Mouse (Mus musculus): ENCODE data around the gene Gstm5. TPM values are rescaled to one million over a fixed set of nuclear protein-coding genes. Genes with fewer than 3 reads are reported as not detected.
"Not testable (repeated sequence)": the region's sequence is repeated elsewhere in the genome, so short reads cannot be mapped to it uniquely, and the experiment has no call there.

Gene Gstm5
- polyA plus RNA-seq, 1 experiment = 25.4 TPM

DNA sequence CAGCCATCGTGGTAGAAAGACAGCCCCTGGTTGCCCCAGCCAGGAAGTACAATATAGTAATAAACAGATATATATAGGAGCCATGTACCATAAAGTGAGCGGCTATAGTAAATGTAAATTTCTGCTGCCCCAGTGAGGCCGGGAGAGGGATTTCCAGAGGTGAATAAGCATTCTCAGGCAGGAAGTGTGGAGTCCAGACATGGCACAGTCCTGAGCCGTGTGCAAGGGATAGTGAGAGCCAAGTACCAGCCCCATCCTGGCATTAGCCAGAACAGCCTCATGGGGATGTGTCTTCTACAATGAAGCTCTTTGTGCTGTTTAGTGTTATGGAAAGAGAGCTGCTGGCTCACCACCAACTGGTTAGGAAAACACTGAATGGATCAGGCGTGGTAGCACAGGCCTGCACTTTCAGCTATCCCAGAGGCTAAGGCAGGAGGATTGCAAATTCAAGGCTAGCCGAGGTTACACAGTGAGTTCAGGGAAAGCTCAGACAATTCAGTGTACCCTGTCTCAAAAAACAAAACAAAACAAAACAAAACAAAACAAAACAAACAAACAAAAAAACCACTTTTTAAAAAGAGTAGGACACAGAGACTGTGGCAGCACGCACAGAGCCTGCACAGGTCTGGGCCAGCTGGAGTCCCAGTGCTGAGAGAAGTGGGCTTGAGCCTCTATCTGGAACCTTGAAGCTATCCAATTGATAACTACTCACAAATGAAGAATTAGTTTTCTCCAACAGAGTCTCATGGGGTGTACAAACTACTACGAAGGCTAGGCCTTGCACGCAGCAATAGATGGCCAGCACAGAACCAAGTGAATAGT lies 7.7 kb upstream of the Gstm5 start:
- no peaks in the 10 kb centered on the region for H3K36me3 ChIP-seq (ENCODE audit: control insufficient read depth, insufficient read depth)
- peaks cover 9% of the 10 kb centered on the region for H3K27me3 ChIP-seq (ENCODE audit: control insufficient read depth, insufficient read depth, insufficient read length)
- H3K4me2 ChIP-seq (ENCODE audit: low read depth) = no peak overlapping the region
- no peak for TF ChIP-seq MAX (IDR thresholded peaks at IDR 0.05; ENCODE audit: low read depth)
- TF ChIP-seq USF1 (IDR thresholded peaks at IDR 0.05; ENCODE audit: low read depth) = no peak
- no peak for TF ChIP-seq CEBPB (IDR thresholded peaks at IDR 0.05; ENCODE audit: insufficient read depth, poor library complexity, severe bottlenecking)
- H3K79me2 ChIP-seq (ENCODE audit: control insufficient read depth, insufficient read depth) = no peaks in the 10 kb centered on the region
- no peak overlapping the region for H3K4me3 ChIP-seq
- H3ac ChIP-seq (ENCODE audit: control insufficient read depth, insufficient read length) = no peak overlapping the region

DNA sequence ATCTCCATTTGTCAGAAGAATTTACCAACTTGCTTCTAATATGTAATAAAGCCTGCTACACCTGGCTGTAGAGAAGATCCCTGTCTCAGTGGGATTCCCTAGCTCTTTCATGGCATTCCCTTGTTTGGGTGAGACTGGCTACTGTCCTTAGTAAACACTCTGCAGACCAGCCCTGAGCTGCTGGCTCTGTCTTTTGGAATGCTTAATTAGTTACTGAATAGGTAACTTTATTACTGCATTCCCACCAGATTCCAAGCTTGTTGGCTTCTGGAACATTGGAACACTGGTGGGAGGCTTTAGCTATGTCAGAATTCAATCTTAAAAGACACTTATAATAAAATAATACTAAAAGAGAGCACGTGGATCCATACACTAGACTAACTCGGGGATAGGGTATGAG lies 6.4 kb upstream of the Gstm5 start:
- H3K36me3 ChIP-seq (ENCODE audit: control insufficient read depth, insufficient read depth); H3ac ChIP-seq (ENCODE audit: control insufficient read depth, insufficient read length); H3K4me3 ChIP-seq; H3K27me3 ChIP-seq (ENCODE audit: control insufficient read depth, insufficient read depth, insufficient read length); H3K79me2 ChIP-seq (ENCODE audit: control insufficient read depth, insufficient read depth); H3K4me2 ChIP-seq (ENCODE audit: low read depth): not testable (repeated sequence)

DNA sequence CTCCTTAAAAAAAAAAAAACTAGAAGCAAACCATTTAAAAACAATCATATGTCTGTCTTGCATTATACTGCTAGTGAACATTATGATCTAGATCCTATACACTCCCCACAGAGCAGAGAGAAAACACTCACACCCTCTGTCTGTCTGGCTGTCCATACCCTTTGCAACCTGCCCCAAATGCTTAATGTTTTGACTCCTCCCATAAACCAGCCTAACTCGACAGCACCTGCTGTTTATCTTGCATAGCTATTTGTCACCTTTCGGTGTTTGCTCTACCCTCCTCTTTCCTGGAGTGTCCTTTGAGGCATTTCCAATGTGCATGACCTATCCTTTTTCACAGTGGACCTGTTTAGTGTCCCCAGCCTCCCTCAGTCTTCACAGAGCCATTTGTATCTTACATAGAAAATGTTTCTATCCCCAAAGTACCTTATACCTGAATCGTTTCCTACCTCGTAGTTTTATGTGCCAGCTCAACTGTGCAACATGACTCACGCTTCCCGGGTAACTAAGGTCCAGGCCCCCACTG lies 364 bp upstream of the Gstm5 start:
- Histone ChIP-seq H3K36me3 (ENCODE audit: control insufficient read depth, insufficient read depth) (no peaks in the 10 kb centered on the region), H3K79me2 (ENCODE audit: control insufficient read depth, insufficient read depth) (no peaks in the 10 kb centered on the region), H3K27me3 (ENCODE audit: control insufficient read depth, insufficient read depth, insufficient read length) (no peaks in the 10 kb centered on the region), H3K4me2 (ENCODE audit: low read depth) (peak overlapping the region; percentile 86), H3ac (ENCODE audit: control insufficient read depth, insufficient read length) (no peak overlapping the region), H3K4me3 (peak overlapping the region; percentile 19)
- TF ChIP-seq POLR2A (IDR thresholded peaks at IDR 0.05; ENCODE audit: insufficient read length, low read depth) = no peak
- no peak for TF ChIP-seq TCF12 (IDR thresholded peaks at IDR 0.05; ENCODE audit: insufficient read depth, poor library complexity, severe bottlenecking)
- TF ChIP-seq SRF (IDR thresholded peaks at IDR 0.05; ENCODE audit: control insufficient read depth, insufficient read length, low read depth) = no peak
- no peak for TF ChIP-seq CEBPB (IDR thresholded peaks at IDR 0.05; ENCODE audit: insufficient read depth, poor library complexity, severe bottlenecking)
- TF ChIP-seq TCF3 (IDR thresholded peaks at IDR 0.05; ENCODE audit: insufficient read length, low read depth) = no peak
- TF ChIP-seq USF1 (IDR thresholded peaks at IDR 0.05; ENCODE audit: low read depth) = no peak
- TF ChIP-seq REST (IDR thresholded peaks at IDR 0.05; ENCODE audit: insufficient read depth, insufficient read length) = no peak
- no peak for TF ChIP-seq MYOD1 (IDR thresholded peaks at IDR 0.05; ENCODE audit: control insufficient read depth in 1 of 3, insufficient read length in 2 of 3, low read depth in 2 of 3)
- TF ChIP-seq MYOG (IDR thresholded peaks at IDR 0.05; ENCODE audit: control insufficient read depth in 1 of 3, insufficient read depth in 1 of 3, insufficient read length in 2 of 3, low read depth in 2 of 3) = no peak
- no peak for TF ChIP-seq MAX (IDR thresholded peaks at IDR 0.05; ENCODE audit: low read depth)
- no peak for TF ChIP-seq POLR2AphosphoS2 (IDR thresholded peaks at IDR 0.05; ENCODE audit: insufficient read length, low read depth)
- no peak for TF ChIP-seq E2F4 (IDR thresholded peaks at IDR 0.05; ENCODE audit: insufficient read depth)

- Histone ChIP-seq H3K79me2 (ENCODE audit: control insufficient read depth, insufficient read depth) (no peaks in the 10 kb centered on the region), H3K4me3 (no peak overlapping the region), H3K4me2 (ENCODE audit: low read depth) (no peak overlapping the region), H3ac (ENCODE audit: control insufficient read depth, insufficient read length) (no peak overlapping the region), H3K36me3 (ENCODE audit: control insufficient read depth, insufficient read depth) (no peaks in the 10 kb centered on the region), H3K27me3 (ENCODE audit: control insufficient read depth, insufficient read depth, insufficient read length) (peaks cover 15% of the 10 kb centered on the region)
- TF ChIP-seq MAX (IDR thresholded peaks at IDR 0.05; ENCODE audit: low read depth) (no peak), TCF12 (IDR thresholded peaks at IDR 0.05; ENCODE audit: insufficient read depth, poor library complexity, severe bottlenecking) (no peak), POLR2A (IDR thresholded peaks at IDR 0.05; ENCODE audit: insufficient read length, low read depth) (no peak), REST (IDR thresholded peaks at IDR 0.05; ENCODE audit: insufficient read depth, insufficient read length) (no peak), POLR2AphosphoS2 (IDR thresholded peaks at IDR 0.05; ENCODE audit: insufficient read length, low read depth) (no peak), MYOG (IDR thresholded peaks at IDR 0.05; ENCODE audit: control insufficient read depth in 1 of 3, insufficient read depth in 1 of 3, insufficient read length in 2 of 3, low read depth in 2 of 3) (no peak), SRF (IDR thresholded peaks at IDR 0.05; ENCODE audit: control insufficient read depth, insufficient read length, low read depth) (no peak)
Measured at GRCm38 (mm10) chr3:107898691-107899090, 3.1 kb downstream of the Gstm5 start.

DNA sequence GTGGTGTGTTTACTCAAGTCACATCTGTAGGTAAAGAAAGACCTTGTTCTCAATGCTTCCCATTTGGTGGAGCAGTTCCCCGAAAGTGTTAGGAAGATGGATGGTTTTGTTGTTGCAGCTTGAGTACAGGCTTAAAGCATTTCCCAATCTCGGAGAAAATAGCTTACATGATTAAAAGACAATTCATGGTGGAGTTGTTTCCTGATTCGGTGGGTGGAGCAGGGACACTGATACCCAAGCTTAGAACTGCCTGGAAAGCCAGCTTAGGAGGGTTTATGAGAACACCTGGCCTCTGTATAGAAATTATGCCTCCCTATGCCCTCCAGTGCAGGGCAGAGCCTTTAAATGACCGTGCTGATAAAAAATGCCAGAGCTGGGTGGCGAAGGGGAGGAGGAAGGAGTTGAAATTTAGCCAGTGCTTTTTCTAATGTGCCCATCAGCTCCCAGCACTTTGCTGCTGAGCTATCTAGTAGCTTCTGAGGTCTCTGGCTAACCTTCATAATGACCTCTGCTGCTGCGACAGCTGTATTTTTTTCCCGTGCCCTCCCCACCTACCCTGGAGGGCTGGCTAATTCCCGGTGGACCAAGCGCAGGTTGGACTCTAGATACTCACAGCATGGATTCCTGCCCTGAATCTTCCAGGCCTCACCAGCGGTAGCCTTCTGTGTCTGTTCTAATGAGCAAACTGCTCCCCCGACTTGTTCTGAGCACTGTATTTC lies 5.5 kb downstream of the Gstm5 start:
- Histone ChIP-seq H3K27me3 (ENCODE audit: control insufficient read depth, insufficient read depth, insufficient read length) (peaks cover 33% of the 10 kb centered on the region), H3K36me3 (ENCODE audit: control insufficient read depth, insufficient read depth) (no peaks in the 10 kb centered on the region)

More for the DNA sequence above, 5.5 kb downstream of the Gstm5 start:
- Histone ChIP-seq H3K4me3 (no peak overlapping the region), H3ac (ENCODE audit: control insufficient read depth, insufficient read length) (no peak overlapping the region), H3K4me2 (ENCODE audit: low read depth) (no peak overlapping the region), H3K79me2 (ENCODE audit: control insufficient read depth, insufficient read depth) (no peaks in the 10 kb centered on the region)
- TF ChIP-seq MAX (IDR thresholded peaks at IDR 0.05; ENCODE audit: low read depth) = no peak
- TF ChIP-seq USF1 (IDR thresholded peaks at IDR 0.05; ENCODE audit: low read depth) = no peak
- no peak for TF ChIP-seq POLR2A (IDR thresholded peaks at IDR 0.05; ENCODE audit: insufficient read length, low read depth)
- no peak for TF ChIP-seq TCF12 (IDR thresholded peaks at IDR 0.05; ENCODE audit: insufficient read depth, poor library complexity, severe bottlenecking)
- TF ChIP-seq E2F4 (IDR thresholded peaks at IDR 0.05; ENCODE audit: insufficient read depth) = no peak
- TF ChIP-seq SRF (IDR thresholded peaks at IDR 0.05; ENCODE audit: control insufficient read depth, insufficient read length, low read depth) = no peak
- TF ChIP-seq POLR2AphosphoS2 (IDR thresholded peaks at IDR 0.05; ENCODE audit: insufficient read length, low read depth) = no peak
- TF ChIP-seq CEBPB (IDR thresholded peaks at IDR 0.05; ENCODE audit: insufficient read depth, poor library complexity, severe bottlenecking) = no peak
- TF ChIP-seq TCF3 (IDR thresholded peaks at IDR 0.05; ENCODE audit: insufficient read length, low read depth) = no peak
